Mouse (Mus musculus) embryo, embryonic 11.5 days (tissue): Measurements from ENCODE around the gene Tmem62.
A peak's percentile ranks its signal among the peaks of the same experiment; 100 is the strongest.
"Not testable (repeated sequence)": the region's sequence is repeated elsewhere in the genome, so short reads cannot be mapped to it uniquely, and the experiment has no call there.

ENCODE experiments used
- DNase-seq: peaks from one replicate; pipeline ENCODE4 v3.0.0-alpha.2; 2012; ENCODE audit warnings: low read depth, low spot score

Gene Tmem62

GRCm38 (mm10) chr2:120976990-120977925, at the start of gene Tmem62:
Gene Tmem62 (plus strand): TSS chr2:120977017.
- DNase-seq: peak; percentile 32

- no peak for DNase-seq
Observed at GRCm38 (mm10) chr2:120933038-120933437, 43.8 kb upstream of the Tmem62 start.

DNA sequence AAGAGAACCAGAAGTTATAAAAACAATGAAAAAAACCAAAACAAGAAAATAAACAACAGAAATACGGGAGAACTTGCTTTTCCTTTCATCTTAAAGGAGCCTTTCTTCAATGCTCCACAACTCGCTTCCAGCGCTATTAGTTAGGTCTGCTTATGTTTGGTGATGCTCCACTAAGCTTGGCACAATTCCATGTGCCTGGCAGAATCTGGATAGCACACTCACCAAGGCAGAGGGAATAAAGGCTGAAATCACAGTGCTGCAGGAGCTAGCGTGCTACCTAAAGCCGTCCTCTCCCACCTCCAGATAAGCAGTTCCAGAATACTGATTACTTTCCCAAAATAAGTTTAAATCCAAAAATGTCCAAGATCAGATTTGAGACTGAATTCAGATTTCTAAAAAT, 25.6 kb upstream of the Tmem62 start:
- DNase-seq: no peak

DNA sequence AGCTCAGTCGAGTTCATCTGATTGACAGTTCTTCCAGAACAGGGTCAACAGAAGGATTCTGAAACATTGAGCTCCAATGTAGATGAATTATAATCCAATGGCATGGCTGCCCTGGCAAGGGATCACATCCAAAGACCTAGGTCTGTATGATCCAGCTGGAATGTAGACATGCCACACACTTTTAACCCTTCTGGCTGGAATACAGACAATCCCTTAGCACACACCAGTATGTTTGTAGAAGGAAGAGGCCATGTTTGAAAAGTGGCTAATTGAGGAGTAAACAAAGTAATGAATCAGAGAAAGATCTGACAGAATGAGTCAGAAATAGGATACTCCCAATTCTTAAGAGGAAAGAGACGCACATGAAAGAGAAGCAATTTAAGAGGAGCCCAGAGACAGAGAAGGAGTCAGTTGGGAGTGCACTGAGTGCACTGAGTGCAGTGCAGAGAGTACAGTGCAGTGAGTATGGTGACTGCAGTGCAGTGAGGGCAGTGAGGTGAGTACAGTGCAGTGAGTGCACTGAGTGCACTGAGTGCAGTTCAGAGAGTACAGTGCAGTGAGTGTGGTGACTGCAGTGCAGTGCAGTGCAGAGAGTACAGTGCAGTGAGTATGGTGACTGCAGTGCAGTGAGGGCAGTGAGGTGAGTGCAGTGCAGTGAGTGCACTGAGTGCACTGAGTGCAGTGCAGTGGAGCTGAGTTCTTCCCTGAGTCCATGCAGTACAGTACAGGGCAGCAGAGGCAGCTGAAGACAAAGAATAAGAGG, 24.5 kb upstream of the Tmem62 start:
- DNase-seq: no peak

- DNase-seq: no peak
Observed at GRCm38 (mm10) chr2:120959363-120959762, 17.5 kb upstream of the Tmem62 start.

DNA sequence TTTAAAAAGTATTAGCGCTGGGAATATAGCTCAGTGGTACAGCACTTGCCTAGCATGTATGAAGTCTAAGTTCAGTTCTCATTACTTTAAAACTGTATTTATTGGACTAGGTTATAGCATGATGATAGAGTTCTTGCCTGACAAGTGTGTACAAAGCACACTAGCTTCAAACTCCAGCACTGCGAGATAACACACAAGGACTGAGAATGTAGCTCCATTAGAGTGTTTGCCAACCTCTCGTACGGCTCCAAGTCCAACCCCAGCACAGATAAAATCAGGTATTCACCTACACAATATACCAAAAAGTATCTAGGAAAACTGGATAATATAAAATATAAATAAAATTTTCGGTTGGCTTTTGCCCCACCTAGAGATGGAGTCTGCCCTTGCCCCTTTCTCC, 17.0 kb upstream of the Tmem62 start:
- DNase-seq: no peak

GRCm38 (mm10) chr2:120960261-120960660, 16.6 kb upstream of the Tmem62 start:
- no peak for DNase-seq

DNA sequence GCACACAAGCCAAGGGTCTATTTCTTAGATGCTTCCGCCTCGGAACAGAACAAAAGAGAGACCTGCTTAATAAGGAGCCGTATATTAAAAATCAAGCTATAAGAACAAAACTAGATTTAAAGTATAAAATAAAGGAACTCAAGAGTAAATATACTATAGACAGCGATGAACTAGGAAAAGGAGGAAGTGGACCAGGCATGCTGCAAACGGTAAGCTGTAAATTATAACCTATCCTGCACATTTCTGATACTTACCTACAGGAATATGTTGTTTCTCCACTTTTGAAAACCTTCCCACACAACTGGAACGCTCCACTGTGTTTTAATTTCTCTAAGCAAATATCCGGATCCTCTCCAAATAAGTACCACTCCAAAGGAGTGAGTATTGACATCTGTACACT, 13.7 kb upstream of the Tmem62 start:
- DNase-seq: no peak

DNA sequence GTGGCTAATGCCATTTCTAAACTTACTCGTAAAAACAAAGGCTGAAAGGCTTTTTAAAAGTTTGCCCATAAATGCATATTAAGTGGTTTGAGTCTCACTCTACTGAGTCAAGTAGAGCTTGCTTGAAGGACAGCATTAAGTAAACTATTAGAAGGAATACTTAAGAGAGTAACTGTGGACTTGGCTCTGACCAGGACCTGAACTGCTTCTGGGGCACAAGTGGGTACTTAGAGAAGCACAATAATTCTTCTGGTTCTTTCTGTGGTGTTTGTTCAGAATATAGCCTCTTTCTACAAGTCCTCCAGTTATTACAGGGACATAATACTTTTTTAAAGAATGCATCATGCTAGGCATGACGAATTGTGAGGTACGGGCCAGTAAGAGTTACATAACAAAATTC, 11.3 kb upstream of the Tmem62 start:
- no peak for DNase-seq

GRCm38 (mm10) chr2:120970045-120970539, 6.7 kb upstream of the Tmem62 start:
- peak; percentile 16 for DNase-seq

DNA sequence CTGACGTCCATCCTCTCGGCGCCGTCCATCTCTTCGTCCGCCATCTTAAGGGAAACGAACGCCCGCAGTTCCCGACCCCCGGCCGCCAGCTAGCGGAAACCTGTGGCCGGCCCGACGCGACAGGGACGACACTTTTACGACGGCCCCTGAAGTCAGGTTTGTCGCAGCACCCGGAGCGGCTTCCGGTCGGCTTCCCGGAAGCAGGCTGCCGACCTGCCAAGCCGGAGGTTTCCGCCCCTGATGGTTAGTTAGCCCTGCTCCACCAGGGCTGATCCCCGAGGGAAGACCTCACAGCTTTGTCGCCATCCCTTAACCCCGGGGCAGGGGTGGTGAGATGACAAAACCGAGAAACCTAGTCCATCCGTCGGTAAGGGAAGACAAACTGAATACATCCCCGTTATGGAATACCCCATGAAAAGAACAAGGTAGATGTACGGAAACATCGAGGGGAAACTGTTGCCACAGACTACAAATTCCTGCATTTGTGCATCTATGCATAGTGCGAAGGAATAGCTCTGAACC, 6.2 kb upstream of the Tmem62 start, which contains the start of gene Ubr1:
Gene Ubr1 (minus strand): TSS at position 157 of the 522 bp plus-strand sequence.
- peak; percentile 74 for DNase-seq

- DNase-seq: no peak
Observed at GRCm38 (mm10) chr2:120971766-120972165, 5.1 kb upstream of the Tmem62 start.

- not testable (repeated sequence) for DNase-seq
Observed at GRCm38 (mm10) chr2:120972257-120972656, 4.6 kb upstream of the Tmem62 start.

DNA sequence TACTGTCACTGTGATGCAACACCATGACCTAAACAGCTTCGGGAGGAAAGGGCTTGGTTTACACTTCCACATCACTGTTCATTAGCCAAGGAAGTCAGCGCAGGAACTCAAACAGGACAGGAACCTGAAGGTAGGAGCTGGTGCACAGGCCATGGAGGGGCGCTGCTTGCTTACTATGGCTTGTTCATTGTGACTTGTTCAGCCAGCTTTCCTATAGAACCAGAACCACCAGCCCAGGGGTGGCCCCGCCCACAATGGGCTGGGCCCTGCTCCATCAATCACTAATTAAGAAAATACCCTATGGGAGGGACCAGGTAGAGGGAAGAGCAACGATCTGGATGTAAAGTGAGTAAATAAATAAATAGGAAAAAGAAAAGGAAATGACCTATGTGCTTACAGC, 3.9 kb upstream of the Tmem62 start:
- no peak for DNase-seq

DNA sequence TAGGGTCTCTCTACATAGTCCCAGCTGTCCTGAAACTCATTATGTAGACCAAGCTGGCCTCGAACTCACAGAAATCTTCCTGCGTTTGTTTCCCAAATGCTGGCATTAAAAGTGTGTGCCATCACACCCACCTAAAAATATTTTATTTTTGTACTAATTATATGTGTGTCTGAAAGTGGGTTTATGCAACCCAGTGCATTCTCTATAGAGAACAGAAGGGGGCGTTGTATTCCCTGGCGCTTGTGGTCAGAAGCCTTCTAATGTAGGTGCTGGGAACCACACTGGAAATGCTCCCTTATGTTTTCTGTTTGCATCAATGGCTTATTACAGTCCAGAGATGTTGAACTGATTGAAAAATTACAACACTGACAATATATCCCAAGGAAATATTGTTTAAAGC, 509 bp upstream of the Tmem62 start:
- DNase-seq: no peak

GRCm38 (mm10) chr2:120977926-120978692, 1.3 kb downstream of the Tmem62 start:
- no peak for DNase-seq

GRCm38 (mm10) chr2:120978693-120979037, 1.8 kb downstream of the Tmem62 start:
- DNase-seq: no peak

GRCm38 (mm10) chr2:120979819-120980218, 3.0 kb downstream of the Tmem62 start:
- no peak for DNase-seq

DNA sequence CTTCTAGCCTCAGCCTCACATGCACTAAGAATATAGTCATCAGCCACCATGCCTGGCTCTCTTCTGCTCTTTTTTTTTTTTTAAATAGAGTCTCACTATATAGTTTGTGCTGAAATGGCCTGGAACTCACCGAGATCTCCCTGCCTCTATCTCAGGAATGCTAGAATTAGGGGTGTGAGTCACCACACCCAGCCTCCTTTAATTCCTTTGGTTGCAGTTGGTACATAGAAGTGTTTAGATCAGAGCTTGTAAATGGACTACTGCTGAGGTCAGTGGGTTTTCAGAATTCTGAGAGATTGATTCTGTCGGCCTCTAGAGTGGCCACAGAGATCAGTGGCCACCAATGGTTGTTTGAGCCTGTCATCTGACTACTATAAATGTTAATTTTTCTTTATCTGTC, 4.0 kb downstream of the Tmem62 start:
- DNase-seq: no peak

GRCm38 (mm10) chr2:120983611-120984010, 6.8 kb downstream of the Tmem62 start:
- DNase-seq: no peak

GRCm38 (mm10) chr2:120985241-120985640, 8.4 kb downstream of the Tmem62 start:
- no peak for DNase-seq
